Mouse (Mus musculus) embryonic stem cell, embryonic (primary cell): ENCODE data around the gene Slk.

Source experiments
- CTCF ChIA-PET, 4 experiments: fragments of 300-600 bp in 2 of 4; fragments of 350-600 bp in 2 of 4; sonication (Branson Sonifier 250); formaldehyde crosslinking; loops; one replicate each; lab custom pipeline; 2022; ENCODE audit warnings: inconsistent platforms in 2 of 4; lab: Charles Lee
- POLR2A ChIA-PET, 4 experiments: fragments of 300-600 bp in 2 of 4; fragments of 350-600 bp in 2 of 4; sonication (Branson Sonifier 250); formaldehyde crosslinking; loops; one replicate each; lab custom pipeline; 2022; ENCODE audit warnings: antibody characterized with exemption in 4 of 4, inconsistent platforms in 1 of 4; lab: Charles Lee

Gene Slk

DNA sequence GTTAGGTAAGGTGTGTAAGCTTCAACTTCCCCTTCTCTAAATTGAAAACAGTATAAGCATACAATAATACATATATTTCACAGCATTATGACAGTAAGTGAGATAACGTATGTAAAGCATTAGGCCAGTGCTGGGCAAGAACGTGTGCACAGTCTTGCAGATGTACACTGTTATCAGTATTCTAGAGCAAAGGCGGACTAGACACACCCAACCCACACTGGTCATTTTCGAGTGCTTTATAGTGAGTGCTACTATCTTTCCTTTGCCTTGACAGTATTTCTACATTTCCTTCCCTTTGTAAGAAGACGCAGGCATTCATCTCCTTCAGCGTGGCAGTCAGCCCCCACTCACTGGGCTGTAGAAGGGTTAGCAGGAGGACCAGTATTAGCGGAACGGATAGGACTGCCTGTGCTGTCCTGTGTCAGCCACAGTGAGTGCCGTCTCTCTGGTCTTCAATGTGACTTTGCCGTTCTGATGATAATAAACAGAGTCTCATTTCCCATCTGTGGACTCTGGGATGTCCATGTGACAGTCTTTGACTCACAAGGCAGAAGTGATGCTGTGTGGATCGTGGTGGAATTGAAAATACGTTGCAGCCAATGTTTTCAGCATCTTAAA lies 18.8 kb upstream of the Slk start:
- ChIA-PET CTCF (no interaction called here), POLR2A (no interaction called here)

- CTCF ChIA-PET, result interaction anchor here in 1 of 4 experiments (0.7 kb wide), 1 partner anchor 14 kb away, joined by 3 read pairs; no protein-coding TSS in a partner anchor
These were observed 17.5 kb upstream of the Slk start for GRCm38 (mm10) chr19:47561996-47562441.

GRCm38 (mm10) chr19:47563715-47564114 lies 15.8 kb upstream of the Slk start:
- ChIA-PET CTCF (no interaction called here), POLR2A (interaction anchor here in 3 of 4 experiments (0.5 to 1.7 kb wide), 4 partner anchors 8 to 33 kb away, joined by 3 to 5 read pairs (median 4); partner anchors contain the start of gene Stn1 (in 1 of the 3))

More at GRCm38 (mm10) chr19:47561996-47562441, 17.5 kb upstream of the Slk start:
- POLR2A ChIA-PET, result interaction anchor here in 2 of 4 experiments (1.0 to 1.2 kb wide), 2 partner anchors 18 to 25 kb away, joined by 3 read pairs; partner anchors contain the start of gene Stn1 (in 1 of the 2)

GRCm38 (mm10) chr19:47565031-47565654 lies 14.3 kb upstream of the Slk start:
- ChIA-PET CTCF (interaction anchor here in 1 of 4 experiments (0.6 kb wide), 2 partner anchors 13 to 1127 kb away, joined by 3 read pairs; no protein-coding TSS in a partner anchor), POLR2A (interaction anchor here in 3 of 4 experiments (0.6 to 1.6 kb wide), 7 partner anchors 10 to 270 kb away, joined by 3 to 5 read pairs (median 3); no protein-coding TSS in a partner anchor)

GRCm38 (mm10) chr19:47565994-47566393 lies 13.5 kb upstream of the Slk start:
- CTCF ChIA-PET, result interaction anchor here in 1 of 4 experiments (0.6 kb wide), 3 partner anchors 12 to 1127 kb away, joined by 3 read pairs; no protein-coding TSS in a partner anchor
- POLR2A ChIA-PET, result interaction anchor here in 2 of 4 experiments (0.6 to 1.3 kb wide), 4 partner anchors 18 to 268 kb away, joined by 3 to 5 read pairs (median 4); no protein-coding TSS in a partner anchor

DNA sequence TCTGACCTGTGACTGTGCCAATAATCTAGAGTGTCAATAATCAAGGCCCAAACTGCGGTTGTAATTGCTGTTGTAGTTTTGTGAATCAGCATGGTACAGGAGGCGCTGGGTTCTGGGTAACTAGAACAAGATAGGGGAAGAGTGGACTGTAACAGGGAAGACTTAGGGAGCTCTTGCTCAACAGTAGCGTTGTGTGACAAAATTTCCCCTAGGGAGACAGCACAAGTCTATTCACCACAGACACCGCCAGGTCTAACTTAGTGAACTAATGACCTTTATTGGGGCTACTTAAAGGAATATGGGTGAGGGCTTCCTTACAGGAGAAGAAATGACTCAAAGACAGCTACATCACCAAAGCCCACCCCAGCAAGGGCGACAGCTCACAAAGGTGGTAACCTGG lies 9.4 kb upstream of the Slk start:
- CTCF ChIA-PET, result no interaction called here
- POLR2A ChIA-PET, result interaction anchor here in 2 of 4 experiments (1.2 to 1.5 kb wide), 2 partner anchors 33 to 37 kb away, joined by 3 to 4 read pairs; no protein-coding TSS in a partner anchor

- ChIA-PET POLR2A (interaction anchor here in 3 of 4 experiments (0.7 to 1.2 kb wide), 5 partner anchors 14 to 72 kb away, joined by 3 read pairs; no protein-coding TSS in a partner anchor), CTCF (interaction anchor here in 1 of 4 experiments (0.5 kb wide), 1 partner anchor 256 kb away, joined by 11 read pairs; no protein-coding TSS in a partner anchor)
These were observed 7.5 kb upstream of the Slk start for GRCm38 (mm10) chr19:47571981-47572380.

DNA sequence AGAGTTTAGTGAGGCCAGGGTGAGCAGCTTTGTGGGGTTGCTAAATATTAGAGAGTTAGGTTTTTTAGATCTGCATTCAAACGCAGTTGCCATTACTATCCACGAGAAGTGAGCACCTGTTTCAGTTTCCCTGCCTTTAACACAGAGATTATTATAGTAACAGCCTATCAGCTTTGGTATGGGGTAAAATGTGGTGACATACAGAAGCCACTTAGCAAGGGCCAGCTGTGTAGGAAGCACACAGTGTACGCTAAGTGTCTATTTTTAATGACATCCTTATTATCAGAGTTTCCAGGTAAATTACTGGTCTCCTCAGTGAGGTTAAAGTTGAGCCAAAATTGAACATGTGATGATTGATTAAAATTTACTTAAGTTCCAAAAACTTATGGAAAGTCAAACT lies 5.8 kb upstream of the Slk start:
- ChIA-PET CTCF (no interaction called here), POLR2A (no interaction called here)

- CTCF ChIA-PET, result interaction anchor here in 2 of 4 experiments (0.5 to 1.0 kb wide), 3 partner anchors 13 to 188 kb away, joined by 3 to 6 read pairs (median 3); no protein-coding TSS in a partner anchor
These were observed 775 bp upstream of the Slk start for GRCm38 (mm10) chr19:47578581-47579224.

DNA sequence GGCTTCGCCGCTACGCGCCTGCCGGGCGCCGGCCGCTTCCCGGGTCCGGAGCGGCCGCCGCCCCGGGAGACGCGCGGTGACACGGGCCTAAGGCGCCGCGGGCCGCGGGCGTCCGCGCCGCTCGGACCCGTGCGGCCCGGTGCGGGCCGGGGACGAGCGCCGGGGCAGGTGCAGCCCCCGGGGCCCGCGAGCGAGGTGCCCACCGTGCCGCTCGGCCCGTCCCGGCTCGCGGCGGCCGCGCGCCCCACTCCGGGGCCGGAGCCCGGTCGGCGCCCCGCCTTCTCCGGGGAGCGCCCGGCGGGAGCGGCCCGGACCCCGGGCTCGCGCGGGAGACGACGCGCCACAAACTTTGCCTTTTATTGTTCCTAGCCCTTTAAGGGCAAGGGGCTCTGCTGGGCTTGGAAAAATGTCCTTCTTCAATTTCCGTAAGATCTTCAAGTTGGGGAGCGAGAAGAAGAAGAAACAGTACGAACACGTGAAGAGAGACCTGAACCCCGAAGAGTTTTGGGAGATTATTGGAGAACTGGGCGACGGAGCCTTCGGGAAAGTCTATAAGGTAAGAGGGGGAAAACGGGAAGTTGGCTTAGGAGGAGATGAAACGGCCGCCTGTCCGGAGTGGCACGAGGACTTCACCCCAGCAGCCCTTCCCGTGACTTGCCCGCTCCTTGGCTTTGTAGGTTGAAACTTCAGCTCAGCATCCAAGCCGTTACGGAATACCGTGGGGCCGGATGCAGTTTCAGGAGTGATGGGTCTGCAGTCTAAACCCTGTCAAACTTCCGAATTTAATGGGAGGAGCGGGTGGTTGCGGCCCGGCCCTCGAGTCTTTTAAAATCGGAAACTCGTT lies 532 bp downstream of the Slk start:
- POLR2A ChIA-PET, result interaction anchor here in 3 of 4 experiments (0.7 to 2.7 kb wide), 12 partner anchors 8 to 234 kb away, joined by 3 to 9 read pairs (median 4); partner anchors contain the start of genes Sfr1 (in 3 of the 3) and Stn1 (in 2 of the 3)

More at GRCm38 (mm10) chr19:47578581-47579224, 775 bp upstream of the Slk start:
- POLR2A ChIA-PET, result interaction anchor here in 3 of 4 experiments (0.5 to 2.7 kb wide), 11 partner anchors 9 to 232 kb away, joined by 3 to 9 read pairs (median 3); partner anchors contain the start of genes Sfr1 (in 2 of the 3) and Stn1 (in 1 of the 3)

DNA sequence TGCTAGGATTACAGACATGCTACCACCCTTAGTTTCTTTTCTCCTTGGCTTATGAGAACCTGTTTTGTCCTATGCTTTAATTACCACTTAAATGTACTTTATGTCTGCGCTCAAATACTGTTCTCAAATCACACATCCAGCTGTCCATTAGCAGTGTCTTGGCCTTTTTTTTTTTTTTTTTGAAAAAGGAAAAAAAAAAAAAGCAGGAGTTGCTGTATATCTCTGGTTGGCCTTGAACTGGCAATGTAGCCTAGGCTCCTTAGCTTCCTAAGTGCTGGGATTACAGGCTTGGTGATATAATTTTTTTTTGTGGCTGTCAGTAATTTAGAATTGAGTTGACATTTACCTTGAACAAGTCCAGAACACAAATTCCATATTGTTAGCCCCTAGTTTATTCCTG lies 6.3 kb downstream of the Slk start:
- POLR2A ChIA-PET, result interaction anchor here in 2 of 4 experiments (0.6 to 1.4 kb wide), 7 partner anchors 14 to 269 kb away, joined by 3 to 9 read pairs (median 3); partner anchors contain the start of gene Gsto1 (in 1 of the 2)
- CTCF ChIA-PET, result interaction anchor here (0.5 to 0.8 kb wide), 6 partner anchors 54 to 376 kb away, joined by 3 to 14 read pairs (median 4); no protein-coding TSS in a partner anchor

More for the DNA sequence above, 532 bp downstream of the Slk start:
- CTCF ChIA-PET, result interaction anchor here in 2 of 4 experiments (0.8 to 1.0 kb wide), 2 partner anchors 47 to 205 kb away, joined by 3 read pairs; no protein-coding TSS in a partner anchor

DNA sequence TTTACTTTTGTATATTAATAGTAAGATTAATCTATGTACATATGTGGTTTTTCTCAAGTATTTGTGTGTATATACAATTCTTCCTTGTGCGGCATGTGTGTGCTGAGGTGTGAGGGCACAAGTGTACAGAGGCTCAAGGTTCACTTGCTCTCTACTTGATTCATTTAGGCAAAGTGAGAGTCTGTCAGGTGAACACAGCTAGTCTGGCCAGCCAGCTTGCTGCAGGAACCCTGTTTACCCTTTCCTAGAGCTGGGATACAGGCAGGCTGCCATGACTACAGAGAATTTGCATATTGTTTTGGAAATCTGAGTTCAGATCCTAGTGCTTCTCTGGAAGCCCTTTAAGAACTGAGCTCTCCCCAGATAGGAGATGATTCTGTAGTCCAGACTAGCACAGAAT lies 7.5 kb downstream of the Slk start:
- POLR2A ChIA-PET, result no interaction called here
- CTCF ChIA-PET, result interaction anchor here in 2 of 4 experiments (0.6 kb wide), 2 partner anchors 72 to 224 kb away, joined by 3 to 4 read pairs; no protein-coding TSS in a partner anchor

DNA sequence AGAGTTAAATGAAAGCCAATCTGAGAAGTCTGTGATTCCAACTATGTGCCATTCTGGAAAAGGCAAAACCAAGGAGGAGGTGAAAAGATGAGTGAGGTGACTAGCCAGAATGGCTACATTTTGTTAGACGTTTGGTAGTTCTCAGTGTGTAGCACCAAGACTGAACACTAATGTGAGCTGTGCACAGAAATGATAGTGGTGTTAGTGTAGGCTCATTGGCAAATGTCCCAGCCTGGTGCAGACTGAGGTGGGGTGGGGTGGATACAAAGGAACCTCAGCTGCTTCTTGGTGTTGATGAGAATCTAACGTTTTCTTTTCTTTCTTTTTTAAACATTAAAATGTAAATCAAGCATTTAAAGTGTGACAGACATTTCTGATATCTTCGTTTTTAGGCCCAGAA lies 29.0 kb downstream of the Slk start:
- ChIA-PET CTCF (interaction anchor here in 2 of 4 experiments (0.5 to 0.6 kb wide), 2 partner anchors 14 to 72 kb away, joined by 3 read pairs; no protein-coding TSS in a partner anchor), POLR2A (interaction anchor here in 2 of 4 experiments (0.5 to 1.6 kb wide), 3 partner anchors 26 to 166 kb away, joined by 3 to 4 read pairs (median 3); no protein-coding TSS in a partner anchor)

GRCm38 (mm10) chr19:47613442-47613841 lies 34.0 kb downstream of the Slk start:
- CTCF ChIA-PET, result no interaction called here
- POLR2A ChIA-PET, result no interaction called here

DNA sequence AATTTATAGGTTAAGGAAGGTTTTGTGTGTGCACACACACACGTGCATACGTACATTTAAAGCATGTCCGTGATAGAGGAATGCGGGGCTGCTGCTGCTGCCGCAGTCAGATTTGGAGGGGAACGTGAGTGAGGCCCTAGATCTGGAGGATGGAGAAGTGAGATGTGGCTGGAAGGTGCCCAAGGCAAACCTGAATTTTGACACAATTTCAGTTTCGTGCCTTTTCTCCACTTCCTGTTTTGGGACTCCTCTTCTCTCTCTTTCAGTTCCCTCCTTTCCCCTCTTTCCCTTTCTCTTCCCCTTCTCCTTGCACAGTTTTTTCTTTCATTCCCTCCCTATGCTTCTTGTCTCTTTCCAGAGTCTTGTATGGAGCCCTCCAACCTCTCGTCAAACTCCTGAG lies 42.0 kb downstream of the Slk start:
- CTCF ChIA-PET, result interaction anchor here in 1 of 4 experiments (0.6 kb wide), 1 partner anchor 1191 kb away, joined by 6 read pairs; no protein-coding TSS in a partner anchor
- POLR2A ChIA-PET, result no interaction called here

DNA sequence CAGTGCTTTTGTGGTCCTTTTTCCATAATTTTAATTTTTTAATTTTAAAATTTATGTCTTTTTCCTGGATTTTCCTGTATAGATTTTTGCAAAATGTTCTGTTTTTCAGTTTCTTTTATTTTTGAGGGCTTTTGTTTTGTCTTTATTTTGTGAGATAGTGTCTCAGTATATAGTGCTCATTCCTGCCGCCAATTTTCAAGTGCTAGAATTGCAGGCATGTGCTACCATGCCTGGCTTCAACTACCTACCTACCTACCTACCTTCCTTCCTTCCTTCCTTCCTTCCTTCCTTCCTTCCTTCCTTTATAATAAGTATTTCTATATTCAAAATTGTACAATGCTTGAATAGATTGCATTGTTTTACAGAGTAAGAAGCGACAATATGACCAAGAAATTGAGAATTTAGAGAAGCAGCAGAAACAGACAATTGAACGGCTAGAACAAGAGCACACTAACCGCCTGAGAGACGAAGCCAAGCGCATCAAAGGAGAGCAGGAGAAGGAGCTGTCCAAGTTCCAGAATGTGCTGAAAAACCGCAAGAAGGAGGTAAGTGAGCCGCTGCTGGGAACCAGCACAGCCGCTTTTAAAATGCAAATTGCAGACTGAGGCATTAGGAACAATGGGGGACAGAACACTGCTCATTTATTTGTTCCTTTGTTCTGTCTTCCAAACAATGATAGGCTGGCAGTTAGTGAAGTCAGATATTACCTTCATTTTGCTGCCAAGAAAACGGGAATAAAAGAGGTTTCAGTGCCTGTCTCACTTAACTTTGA lies 45.6 kb downstream of the Slk start:
- POLR2A ChIA-PET, result interaction anchor here in 1 of 4 experiments (1.2 kb wide), 2 partner anchors 12 to 24 kb away, joined by 3 read pairs; no protein-coding TSS in a partner anchor

More for the DNA sequence above, 45.6 kb downstream of the Slk start:
- CTCF ChIA-PET, result no interaction called here
